Mouse (Mus musculus): ENCODE measurements at regions not wholly inside any gene's neighbourhood (a gene's known extent, or its start where the extent isn't known, plus 50 kb on each side); places are given as distances from the start of the nearest gene placed in this dataset.

GRCm38 (mm10) chr10:67454149-67454548 is 81.1 kb upstream of the Egr2 start:
- 47% methylated on average over 7 of the region's 7 CpGs for WGBS
- Histone ChIP-seq H3K27ac (replicated peaks; ENCODE audit: low read depth, low read length) (no peak overlapping the region), H3K9ac (ENCODE audit: low read depth, low read length) (no peak overlapping the region), H3K4me1 (ENCODE audit: control insufficient read depth, insufficient read depth, low read length) (no peaks in the 10 kb centered on the region), H3K4me3 (ENCODE audit: low read depth, low read length) (no peak overlapping the region), H3K9me3 (ENCODE audit: control insufficient read depth, low read length) (no peaks in the 10 kb centered on the region), H3K27me3 (replicated peaks; ENCODE audit: control insufficient read depth, insufficient read depth, low read length) (no peaks in the 10 kb centered on the region), H3K36me3 (ENCODE audit: control insufficient read depth, insufficient read depth, low read length) (no peaks in the 10 kb centered on the region), H3K4me2 (ENCODE audit: low read depth, low read length) (no peak overlapping the region)
- ATAC-seq (ENCODE audit: low read depth) (no peak), DNase-seq (ENCODE audit: low spot score) (no peak)

DNA sequence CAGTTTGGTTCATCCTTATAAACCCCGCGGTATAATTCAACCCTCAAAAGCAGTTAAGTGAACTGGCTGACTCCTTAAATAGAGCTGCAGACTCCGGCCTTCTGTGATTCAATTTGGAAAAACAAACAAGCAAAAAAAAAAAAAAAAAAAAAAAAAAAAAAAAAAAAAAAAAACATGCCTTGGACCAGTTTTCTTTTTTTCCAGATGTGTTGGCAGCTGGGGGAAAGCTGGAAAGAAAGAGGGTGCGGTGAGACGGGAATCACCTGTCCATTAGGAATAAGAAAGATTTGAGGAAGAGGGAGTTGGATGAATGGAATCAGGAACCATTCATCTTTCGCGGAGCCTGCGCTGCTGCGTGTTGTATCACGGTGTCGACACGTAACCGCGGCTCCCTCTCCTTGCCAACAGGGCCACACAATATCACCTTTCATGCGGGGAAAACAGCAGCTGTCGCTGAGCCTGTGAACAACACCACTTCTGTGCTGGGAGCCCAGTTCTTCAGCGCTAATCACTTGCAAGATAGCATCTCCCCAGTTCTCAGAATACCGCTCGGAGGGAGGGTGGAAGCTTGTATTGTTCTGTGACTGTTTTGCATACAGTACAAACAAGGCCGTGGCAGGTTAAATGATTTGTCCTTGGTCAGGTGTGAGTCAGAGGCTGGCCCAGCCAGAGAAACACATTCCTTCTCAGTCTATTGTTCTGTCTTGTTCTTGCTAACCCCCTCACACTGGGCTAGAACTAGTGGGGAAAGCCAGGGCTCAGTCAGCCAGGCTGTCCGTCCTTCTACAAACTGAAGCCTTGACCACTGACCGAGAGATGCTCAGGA is 76.6 kb upstream of the Egr2 start:
- peak; percentile 56 for DNase-seq (ENCODE audit: low spot score)
- no peaks in the 10 kb centered on the region for H3K27me3 ChIP-seq (replicated peaks; ENCODE audit: control insufficient read depth, insufficient read depth, low read length)
- no peaks in the 10 kb centered on the region for H3K9me3 ChIP-seq (ENCODE audit: control insufficient read depth, low read length)
- no peak overlapping the region for H3K27ac ChIP-seq (replicated peaks; ENCODE audit: low read depth, low read length)
- no peak overlapping the region for H3K9ac ChIP-seq (ENCODE audit: low read depth, low read length)
- peak; percentile 72 for ATAC-seq (ENCODE audit: low read depth)
- 21% methylated on average over 22 of the region's 22 CpGs for WGBS
- peak overlapping the region; percentile 35 for H3K4me2 ChIP-seq (ENCODE audit: low read depth, low read length)
- H3K36me3 ChIP-seq (ENCODE audit: control insufficient read depth, insufficient read depth, low read length): no peaks in the 10 kb centered on the region
- H3K4me1 ChIP-seq (ENCODE audit: control insufficient read depth, insufficient read depth, low read length): no peaks in the 10 kb centered on the region
- H3K4me3 ChIP-seq (ENCODE audit: low read depth, low read length): no peak overlapping the region

GRCm38 (mm10) chr10:67461321-67461720 is 74.0 kb upstream of the Egr2 start:
- Histone ChIP-seq H3K36me3 (ENCODE audit: control insufficient read depth, insufficient read depth, low read length) (no peaks in the 10 kb centered on the region), H3K27ac (replicated peaks; ENCODE audit: low read depth, low read length) (no peak overlapping the region), H3K4me3 (ENCODE audit: low read depth, low read length) (no peak overlapping the region), H3K4me2 (ENCODE audit: low read depth, low read length) (no peak overlapping the region), H3K4me1 (ENCODE audit: control insufficient read depth, insufficient read depth, low read length) (no peaks in the 10 kb centered on the region), H3K27me3 (replicated peaks; ENCODE audit: control insufficient read depth, insufficient read depth, low read length) (no peaks in the 10 kb centered on the region), H3K9me3 (ENCODE audit: control insufficient read depth, low read length) (no peaks in the 10 kb centered on the region), H3K9ac (ENCODE audit: low read depth, low read length) (no peak overlapping the region)
- DNase-seq (ENCODE audit: low spot score) (no peak), ATAC-seq (ENCODE audit: low read depth) (no peak)
- 77% methylated on average over 1 of the region's 1 CpGs for WGBS

- no peak for ATAC-seq (ENCODE audit: low read depth)
- WGBS: 55% methylated on average over 1 of the region's 1 CpGs
- no peaks in the 10 kb centered on the region for H3K36me3 ChIP-seq (ENCODE audit: control insufficient read depth, insufficient read depth, low read length)
Observed at GRCm38 (mm10) chr10:67461862-67462261, 73.4 kb upstream of the Egr2 start.

GRCm38 (mm10) chr10:67468724-67469123 is 66.6 kb upstream of the Egr2 start:
- Histone ChIP-seq H3K9ac (ENCODE audit: low read depth, low read length) (no peak overlapping the region), H3K27ac (replicated peaks; ENCODE audit: low read depth, low read length) (no peak overlapping the region), H3K27me3 (replicated peaks; ENCODE audit: control insufficient read depth, insufficient read depth, low read length) (no peaks in the 10 kb centered on the region), H3K9me3 (ENCODE audit: control insufficient read depth, low read length) (no peaks in the 10 kb centered on the region), H3K4me3 (ENCODE audit: low read depth, low read length) (no peak overlapping the region), H3K36me3 (ENCODE audit: control insufficient read depth, insufficient read depth, low read length) (no peaks in the 10 kb centered on the region), H3K4me1 (ENCODE audit: control insufficient read depth, insufficient read depth, low read length) (no peaks in the 10 kb centered on the region), H3K4me2 (ENCODE audit: low read depth, low read length) (no peak overlapping the region)
- ATAC-seq (ENCODE audit: low read depth): no peak
- no peak for DNase-seq (ENCODE audit: low spot score)
- WGBS: 17% methylated on average over 8 of the region's 8 CpGs

More at GRCm38 (mm10) chr10:67461862-67462261, 73.4 kb upstream of the Egr2 start:
- Histone ChIP-seq H3K4me2 (ENCODE audit: low read depth, low read length) (no peak overlapping the region), H3K4me3 (ENCODE audit: low read depth, low read length) (no peak overlapping the region), H3K4me1 (ENCODE audit: control insufficient read depth, insufficient read depth, low read length) (no peaks in the 10 kb centered on the region), H3K9ac (ENCODE audit: low read depth, low read length) (no peak overlapping the region), H3K27ac (replicated peaks; ENCODE audit: low read depth, low read length) (no peak overlapping the region), H3K27me3 (replicated peaks; ENCODE audit: control insufficient read depth, insufficient read depth, low read length) (no peaks in the 10 kb centered on the region), H3K9me3 (ENCODE audit: control insufficient read depth, low read length) (no peaks in the 10 kb centered on the region)
- no peak for DNase-seq (ENCODE audit: low spot score)

GRCm38 (mm10) chr10:67473016-67473415 is 62.3 kb upstream of the Egr2 start:
- Histone ChIP-seq H3K4me1 (ENCODE audit: control insufficient read depth, insufficient read depth, low read length) (no peaks in the 10 kb centered on the region), H3K9ac (ENCODE audit: low read depth, low read length) (no peak overlapping the region), H3K4me3 (ENCODE audit: low read depth, low read length) (no peak overlapping the region), H3K4me2 (ENCODE audit: low read depth, low read length) (no peak overlapping the region), H3K27me3 (replicated peaks; ENCODE audit: control insufficient read depth, insufficient read depth, low read length) (no peaks in the 10 kb centered on the region), H3K36me3 (ENCODE audit: control insufficient read depth, insufficient read depth, low read length) (no peaks in the 10 kb centered on the region), H3K9me3 (ENCODE audit: control insufficient read depth, low read length) (no peaks in the 10 kb centered on the region), H3K27ac (replicated peaks; ENCODE audit: low read depth, low read length) (no peak overlapping the region)
- ATAC-seq (ENCODE audit: low read depth) (no peak), DNase-seq (ENCODE audit: low spot score) (no peak)
- 87% methylated on average over 6 of the region's 6 CpGs for WGBS

DNA sequence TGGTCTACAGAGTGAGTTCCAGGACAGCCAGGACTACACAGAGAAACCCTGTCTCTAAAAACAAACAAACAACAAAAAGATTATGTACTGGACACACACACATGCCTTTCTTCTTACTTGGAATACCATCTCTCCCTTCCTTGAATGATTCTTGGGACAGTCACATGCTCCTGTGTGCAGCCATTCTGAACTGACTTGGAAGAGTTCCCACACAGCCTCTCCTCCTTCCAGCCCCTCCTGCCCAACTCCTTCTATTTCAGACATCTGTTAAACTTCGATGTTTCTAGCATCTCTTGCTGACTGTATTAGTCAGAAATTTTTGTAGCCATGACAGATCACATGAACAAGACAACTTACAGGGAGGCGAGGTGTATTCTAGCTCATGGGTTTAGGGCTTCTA is 60.9 kb upstream of the Egr2 start:
- Histone ChIP-seq H3K4me1 (ENCODE audit: control insufficient read depth, insufficient read depth, low read length) (no peaks in the 10 kb centered on the region), H3K27me3 (replicated peaks; ENCODE audit: control insufficient read depth, insufficient read depth, low read length) (no peaks in the 10 kb centered on the region), H3K9ac (ENCODE audit: low read depth, low read length) (no peak overlapping the region), H3K4me2 (ENCODE audit: low read depth, low read length) (no peak overlapping the region), H3K9me3 (ENCODE audit: control insufficient read depth, low read length) (no peaks in the 10 kb centered on the region), H3K4me3 (ENCODE audit: low read depth, low read length) (no peak overlapping the region), H3K36me3 (ENCODE audit: control insufficient read depth, insufficient read depth, low read length) (no peaks in the 10 kb centered on the region), H3K27ac (replicated peaks; ENCODE audit: low read depth, low read length) (no peak overlapping the region)
- DNase-seq (ENCODE audit: low spot score) (no peak), ATAC-seq (ENCODE audit: low read depth) (no peak)
- WGBS: 47% methylated on average over 2 of the region's 2 CpGs

DNA sequence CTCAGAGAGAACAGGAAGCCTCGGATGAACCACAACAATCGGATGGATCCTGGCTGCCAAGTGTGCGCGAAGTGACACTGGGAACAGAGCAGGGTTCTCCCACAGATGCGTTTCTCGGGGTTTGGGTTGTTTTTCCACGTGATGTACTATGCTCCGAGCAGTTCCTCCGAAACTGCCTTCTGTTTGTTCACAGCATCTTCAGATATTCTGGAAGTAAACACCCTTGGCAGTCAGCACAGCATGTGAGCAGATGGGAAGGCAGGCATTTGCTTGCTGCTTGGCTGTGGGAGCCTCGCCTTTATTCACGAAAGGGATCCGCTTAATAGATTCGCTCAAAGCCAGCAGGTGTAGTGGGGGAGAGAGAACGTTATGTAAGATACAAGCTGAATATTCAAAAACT is 53.0 kb upstream of the Egr2 start:
- Histone ChIP-seq H3K4me3 (ENCODE audit: low read depth, low read length) (no peak overlapping the region), H3K9me3 (ENCODE audit: control insufficient read depth, low read length) (peaks cover 10% of the 10 kb centered on the region), H3K27me3 (replicated peaks; ENCODE audit: control insufficient read depth, insufficient read depth, low read length) (no peaks in the 10 kb centered on the region), H3K27ac (replicated peaks; ENCODE audit: low read depth, low read length) (no peak overlapping the region), H3K4me2 (ENCODE audit: low read depth, low read length) (no peak overlapping the region), H3K4me1 (ENCODE audit: control insufficient read depth, insufficient read depth, low read length) (no peaks in the 10 kb centered on the region), H3K9ac (ENCODE audit: low read depth, low read length) (no peak overlapping the region), H3K36me3 (ENCODE audit: control insufficient read depth, insufficient read depth, low read length) (no peaks in the 10 kb centered on the region)
- no peak for DNase-seq (ENCODE audit: low spot score)
- 61% methylated on average over 14 of the region's 14 CpGs for WGBS
- no peak for ATAC-seq (ENCODE audit: low read depth)

DNA sequence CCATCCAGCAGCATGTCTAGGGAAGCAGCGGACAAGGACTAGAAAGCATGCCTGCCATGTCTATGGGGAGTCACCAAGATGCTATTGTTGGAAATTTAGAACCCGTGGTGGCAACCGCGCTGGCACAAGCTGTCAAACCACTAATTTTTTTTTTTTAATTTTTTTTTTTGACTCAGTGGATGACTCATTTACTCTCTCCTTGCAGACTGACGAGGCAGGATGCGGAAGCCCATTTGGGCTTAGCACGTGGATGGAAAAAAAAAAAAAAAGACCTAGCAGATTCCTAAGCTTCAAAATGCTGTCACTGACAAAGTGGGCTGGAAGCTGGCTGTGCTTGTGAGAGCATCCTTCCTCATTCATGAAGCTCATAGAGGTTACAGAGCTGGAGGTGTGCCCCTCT is 51.9 kb upstream of the Egr2 start:
- no peaks in the 10 kb centered on the region for H3K36me3 ChIP-seq (ENCODE audit: control insufficient read depth, insufficient read depth, low read length)
- peaks cover 10% of the 10 kb centered on the region for H3K9me3 ChIP-seq (ENCODE audit: control insufficient read depth, low read length)
- DNase-seq (ENCODE audit: low spot score) (no peak), ATAC-seq (ENCODE audit: low read depth) (no peak)
- no peak overlapping the region for H3K4me2 ChIP-seq (ENCODE audit: low read depth, low read length)
- H3K9ac ChIP-seq (ENCODE audit: low read depth, low read length): no peak overlapping the region
- H3K27ac ChIP-seq (replicated peaks; ENCODE audit: low read depth, low read length): no peak overlapping the region
- no peak overlapping the region for H3K4me3 ChIP-seq (ENCODE audit: low read depth, low read length)
- H3K4me1 ChIP-seq (ENCODE audit: control insufficient read depth, insufficient read depth, low read length): no peaks in the 10 kb centered on the region
- 82% methylated on average over 7 of the region's 7 CpGs for WGBS
- no peaks in the 10 kb centered on the region for H3K27me3 ChIP-seq (replicated peaks; ENCODE audit: control insufficient read depth, insufficient read depth, low read length)

All from embryonic facial prominence, embryonic 14.5 days (tissue).